Comparison of ENCODE assay signal across 7 mouse cellular contexts in the genomic region with DNA sequence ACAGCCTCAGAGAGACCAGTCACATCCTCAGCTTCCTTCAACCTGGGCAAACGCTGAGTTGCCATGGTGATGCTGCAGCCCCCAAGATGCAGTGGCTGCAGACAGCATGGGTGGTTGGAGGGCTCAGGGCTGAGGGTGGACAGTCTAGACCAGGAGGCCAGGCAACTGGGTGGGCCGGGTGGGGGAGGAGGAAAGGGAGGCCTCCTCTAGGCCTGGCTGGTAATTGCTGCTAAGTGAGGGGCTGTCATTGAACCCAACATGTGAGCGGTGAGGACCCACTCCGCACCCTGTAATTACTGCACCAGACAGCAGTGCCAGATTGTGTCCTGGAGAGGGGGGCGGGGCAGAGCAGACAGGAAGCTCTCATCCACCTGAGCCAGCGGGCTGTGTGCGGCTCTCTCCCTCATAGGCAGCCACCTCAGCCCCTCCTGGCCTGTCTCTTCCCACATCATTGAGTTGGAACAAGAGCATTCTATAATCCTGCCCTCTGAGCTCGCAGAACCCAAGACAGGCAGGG. TPM values are rescaled to one million over a fixed set of nuclear protein-coding genes. Genes with fewer than 3 reads are reported as not detected.
DNase-seq lines count a peak whose midpoint lies in the region; ATAC-seq and TF ChIP-seq lines count a peak whose summit lies in the region.

No protein-coding gene starts in this region.

- DNase-seq in R1 (ENCODE audit: low read depth, low spot score): peak; percentile 16
- DNase-seq in brain, adult 2 months (ENCODE audit: low read depth, low spot score): peak; percentile 42
- DNase-seq in forebrain, postnatal 0 days: no peak
- DNase-seq in midbrain, embryonic 11.5 days (ENCODE audit: low spot score, missing footprints): no peak
- DNase-seq in Muller cell, postnatal 12 days (ENCODE audit: inconsistent ontology term): no peak
- DNase-seq in layer of hippocampus, postnatal 25 days (ENCODE audit: extremely low spot score in 1 of 2, low spot score in 1 of 2): no peak

- no peak overlapping the region for H3K4me2 ChIP-seq in forebrain, postnatal 0 days (ENCODE audit: low read depth)
- H3K4me2 ChIP-seq in midbrain, embryonic 11.5 days: no peak overlapping the region

- H3K4me1 ChIP-seq in forebrain, postnatal 0 days (ENCODE audit: insufficient read depth): peaks cover 17% of the 10 kb centered on the region; the same call in 1 of the 2 replicates
- H3K4me1 ChIP-seq in midbrain, embryonic 11.5 days (ENCODE audit: control insufficient read depth, insufficient read depth, low read length): peaks cover 33% of the 10 kb centered on the region

- peaks cover 19% of the 10 kb centered on the region for H3K36me3 ChIP-seq in forebrain, postnatal 0 days (ENCODE audit: insufficient read depth)
- 0 out of 2 replicates have a peak, but pooled peaks cover 7% of the 10 kb centered on the region for H3K36me3 ChIP-seq in midbrain, embryonic 11.5 days (ENCODE audit: control insufficient read depth, insufficient read depth, low read length)

- TF ChIP-seq CTCF in forebrain, postnatal 0 days (IDR thresholded peaks at IDR 0.05; ENCODE audit: low read depth): no peak

- H3K4me3 ChIP-seq in forebrain, postnatal 0 days (ENCODE audit: low read depth, low read length): no peak overlapping the region
- no peak overlapping the region for H3K4me3 ChIP-seq in midbrain, embryonic 11.5 days (ENCODE audit: low read depth, low read length)

- no peaks in the 10 kb centered on the region for H3K27me3 ChIP-seq in forebrain, postnatal 0 days (ENCODE audit: insufficient read depth, low read length)
- H3K27me3 ChIP-seq in midbrain, embryonic 11.5 days (ENCODE audit: control insufficient read depth, insufficient read depth, low read length): no peaks in the 10 kb centered on the region

- ATAC-seq in forebrain, postnatal 0 days: peak; percentile 68
- peak; percentile 53 for ATAC-seq in midbrain, embryonic 11.5 days (ENCODE audit: low FRiP score)
- no peak for ATAC-seq in granulocyte monocyte progenitor cell, adult 5-6 weeks (replicated peaks; ENCODE audit: poor library complexity, severe bottlenecking)

- 24% methylated on average over 8 of the region's 8 CpGs for WGBS in forebrain, postnatal 0 days
- 38% methylated on average over 8 of the region's 8 CpGs for WGBS in midbrain, embryonic 11.5 days

- H3K27ac ChIP-seq in forebrain, postnatal 0 days (ENCODE audit: low read depth, low read length): peak overlapping the region; percentile 45
- H3K27ac ChIP-seq in midbrain, embryonic 11.5 days (ENCODE audit: low read depth, low read length): no peak overlapping the region

- no peak overlapping the region for H3K9ac ChIP-seq in forebrain, postnatal 0 days
- no peak overlapping the region; the same call in 1 of the 2 replicates for H3K9ac ChIP-seq in midbrain, embryonic 11.5 days (ENCODE audit: low read length)

- H3K9me3 ChIP-seq in forebrain, postnatal 0 days (ENCODE audit: low read length): no peaks in the 10 kb centered on the region
- no peaks in the 10 kb centered on the region for H3K9me3 ChIP-seq in midbrain, embryonic 11.5 days (ENCODE audit: control insufficient read depth, low read length)

RNA-seq across cellular contexts. Expression of gene Slc35c2, which starts 12.5 kb away (rescaled TPM):
- total RNA-seq in forebrain, postnatal 0 days (2014; rRNA removed): 66.9 and 85.8 TPM in 2 replicates
- polyA plus RNA-seq in forebrain, postnatal 0 days (2015; fragmentation: Nextera tagmentation; extraction: Ambion mirVana): 62.7 and 65.8 TPM in 2 replicates
- polyA plus RNA-seq in midbrain, embryonic 11.5 days (2014; fragmentation: Nextera tagmentation; extraction: Ambion mirVana): 49.5 and 49.7 TPM in 2 replicates
- 90.6 and 93.9 TPM in 2 replicates for total RNA-seq in granulocyte monocyte progenitor cell, adult 5-6 weeks (2014; fragmentation: Nextera tagmentation)
- 79.6 and 89.9 TPM in 2 replicates for total RNA-seq in granulocyte monocyte progenitor cell, adult 5-6 weeks (2017)
- total RNA-seq in layer of hippocampus, postnatal 25 days (2021): 10 to 100 TPM; 93.2 to 96.7 TPM

RNA-seq across cellular contexts. Expression of gene Cdh22, which starts 40.5 kb away (rescaled TPM):
- total RNA-seq in forebrain, postnatal 0 days (2014; rRNA removed): 11.5 and 24.6 TPM in 2 replicates
- 7.1 and 10.4 TPM in 2 replicates for polyA plus RNA-seq in forebrain, postnatal 0 days (2015; fragmentation: Nextera tagmentation; extraction: Ambion mirVana)
- polyA plus RNA-seq in midbrain, embryonic 11.5 days (2014; fragmentation: Nextera tagmentation; extraction: Ambion mirVana): 4.8 and 6.4 TPM in 2 replicates
- total RNA-seq in granulocyte monocyte progenitor cell, adult 5-6 weeks (2014; fragmentation: Nextera tagmentation): not detected in 2 replicates
- total RNA-seq in granulocyte monocyte progenitor cell, adult 5-6 weeks (2017): not detected in 2 replicates
- total RNA-seq in layer of hippocampus, postnatal 25 days (2021): 10 to 100 TPM; 12.9 to 13.0 TPM

RNA-seq across cellular contexts. Expression of gene Elmo2, which starts 51.1 kb away (rescaled TPM):
- total RNA-seq in forebrain, postnatal 0 days (2014; rRNA removed): 78.8 and 80.9 TPM in 2 replicates
- 68.6 and 84.5 TPM in 2 replicates for polyA plus RNA-seq in forebrain, postnatal 0 days (2015; fragmentation: Nextera tagmentation; extraction: Ambion mirVana)
- 79.9 and 83.1 TPM in 2 replicates for polyA plus RNA-seq in midbrain, embryonic 11.5 days (2014; fragmentation: Nextera tagmentation; extraction: Ambion mirVana)
- total RNA-seq in granulocyte monocyte progenitor cell, adult 5-6 weeks (2014; fragmentation: Nextera tagmentation): 53.2 and 57.9 TPM in 2 replicates
- 28.5 and 38.8 TPM in 2 replicates for total RNA-seq in granulocyte monocyte progenitor cell, adult 5-6 weeks (2017)
- total RNA-seq in layer of hippocampus, postnatal 25 days (2021): 100 to 1,000 TPM; 191 to 202 TPM

Comparison
In these comparisons a context has a peak if more than half of its experiments do, and no peak if none do; other contexts are left out.
1. DNase-seq: peak in R1 (single experiment) and brain, adult 2 months (single experiment); none in forebrain, postnatal 0 days (single experiment), midbrain, embryonic 11.5 days (single experiment), Muller cell, postnatal 12 days (single experiment) and layer of hippocampus, postnatal 25 days (0 of 2).
2. RNA of gene Cdh22, which starts 40.5 kb away (total RNA-seq): 11.5 to 24.6 TPM in forebrain, postnatal 0 days and 12.9 to 13.0 TPM in layer of hippocampus, postnatal 25 days; not detected in granulocyte monocyte progenitor cell, adult 5-6 weeks; every median in the first group is over 10 times any median in the second.